Mouse (Mus musculus): ENCODE measurements around the gene Ddx5.
"Not testable (repeated sequence)": the region's sequence is repeated elsewhere in the genome, so short reads cannot be mapped to it uniquely, and the experiment has no call there.

Gene Ddx5

DNA sequence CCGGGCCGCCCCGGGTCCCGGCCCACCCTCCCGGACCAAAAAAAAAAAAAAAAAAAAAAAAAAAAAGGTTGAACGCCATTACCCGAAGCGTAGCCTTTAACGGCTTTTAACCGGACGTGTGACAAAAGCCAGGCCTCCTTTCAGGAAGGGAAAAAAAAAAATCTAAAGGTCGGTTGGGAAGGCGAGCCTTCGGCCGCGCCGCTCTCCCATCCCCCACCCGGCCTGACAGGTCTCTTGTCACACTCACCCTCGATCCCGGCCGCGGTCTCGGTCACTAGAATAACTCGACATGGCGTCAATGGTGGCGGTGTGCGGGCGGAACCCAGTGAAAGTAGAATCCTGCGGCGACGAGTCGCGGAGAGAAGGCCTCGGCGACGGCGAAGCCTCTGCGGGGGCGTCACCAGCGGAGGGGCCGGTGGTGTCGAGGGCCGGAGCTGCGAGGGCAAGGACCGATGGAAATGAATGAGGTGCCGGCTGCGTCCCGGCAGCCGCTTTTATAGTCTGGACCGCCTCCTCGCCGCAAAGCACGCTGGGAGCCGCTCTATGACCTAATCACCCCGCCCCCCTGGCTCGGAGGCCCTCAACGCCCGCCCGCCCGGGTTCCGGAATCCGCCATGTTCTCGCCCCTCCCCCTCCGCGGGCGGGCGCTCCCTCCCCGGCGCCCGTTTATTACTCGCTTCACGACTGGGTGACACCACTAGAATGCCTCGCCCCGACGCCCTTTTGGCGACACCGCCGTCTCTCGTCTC, 785 bp downstream of the Ddx5 start:
- peak; percentile 98 to 100 for DNase-seq

- peak; percentile 94 to 95 for DNase-seq
These were observed 1.6 kb downstream of the Ddx5 start for GRCm38 (mm10) chr11:106787131-106788025.

DNA sequence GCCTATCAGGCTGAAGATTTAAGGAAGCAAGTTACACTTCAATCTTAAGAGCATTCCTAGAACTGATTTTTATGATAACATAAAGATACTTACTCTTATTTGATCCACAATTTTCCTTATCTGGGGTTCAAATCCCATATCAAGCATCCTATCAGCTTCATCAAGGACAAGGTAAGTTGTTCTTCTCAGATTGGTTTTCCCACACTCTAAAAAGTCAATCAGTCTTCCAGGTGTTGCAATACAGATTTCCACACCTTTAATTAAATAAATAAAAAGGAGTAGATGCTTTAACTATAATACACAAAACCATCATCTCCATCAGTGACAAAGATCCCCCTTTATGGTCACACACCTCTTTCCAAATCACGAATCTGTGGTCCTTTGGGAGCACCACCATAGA, 3.9 kb downstream of the Ddx5 start:
- DNase-seq = no peak

- DNase-seq = no peak
These were observed 4.5 kb downstream of the Ddx5 start for GRCm38 (mm10) chr11:106784476-106784875.

DNA sequence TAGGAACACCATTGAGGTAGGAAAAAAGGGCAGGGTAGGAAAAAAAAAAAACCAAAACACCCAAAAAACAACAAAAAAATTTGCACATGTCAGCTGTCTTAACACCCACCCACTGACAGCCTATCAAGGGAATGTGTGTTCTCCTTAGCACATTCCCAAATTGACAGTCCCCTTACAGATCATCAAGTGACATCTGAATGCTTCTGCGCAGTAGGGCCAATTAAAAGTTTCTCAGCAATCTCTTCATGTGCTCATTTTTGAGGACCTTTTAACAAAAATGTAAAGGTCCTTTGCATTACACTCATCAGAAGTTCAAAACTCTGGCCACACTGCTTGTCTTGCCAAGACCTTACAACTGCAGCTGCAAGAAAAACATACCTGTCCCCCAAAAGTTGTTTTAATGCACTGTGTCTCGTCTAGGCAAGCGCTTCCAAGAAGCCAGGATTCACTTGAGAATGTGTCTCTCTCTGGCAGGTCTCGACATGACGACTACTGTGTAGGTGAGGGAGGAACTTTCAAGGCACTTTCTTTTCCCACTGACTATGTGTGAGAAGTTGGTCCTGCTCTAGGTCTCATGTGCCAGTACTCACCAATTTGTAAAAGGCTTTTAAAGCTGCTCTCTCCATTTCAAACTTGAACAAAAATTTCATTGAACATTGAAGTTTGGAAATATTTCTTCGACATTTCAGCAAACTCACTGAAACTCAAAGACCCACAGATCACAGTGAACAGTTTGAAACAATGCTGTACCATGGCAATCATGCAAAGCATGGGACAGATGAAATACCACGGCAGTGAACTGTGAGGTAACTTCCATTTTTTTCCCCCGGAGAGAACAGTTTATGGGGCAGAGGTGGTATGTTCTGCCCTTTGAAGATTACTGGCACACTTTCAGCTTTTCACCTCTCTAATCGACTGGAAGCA, 5.9 kb downstream of the Ddx5 start:
- DNase-seq = no peak

- not testable (repeated sequence) for DNase-seq
These were observed 6.7 kb downstream of the Ddx5 start for GRCm38 (mm10) chr11:106782271-106782670.

- no peak for DNase-seq
These were observed 8.3 kb downstream of the Ddx5 start for GRCm38 (mm10) chr11:106780590-106781220.

- no peak for DNase-seq
These were observed 8.9 kb downstream of the Ddx5 start for GRCm38 (mm10) chr11:106780089-106780425.

DNA sequence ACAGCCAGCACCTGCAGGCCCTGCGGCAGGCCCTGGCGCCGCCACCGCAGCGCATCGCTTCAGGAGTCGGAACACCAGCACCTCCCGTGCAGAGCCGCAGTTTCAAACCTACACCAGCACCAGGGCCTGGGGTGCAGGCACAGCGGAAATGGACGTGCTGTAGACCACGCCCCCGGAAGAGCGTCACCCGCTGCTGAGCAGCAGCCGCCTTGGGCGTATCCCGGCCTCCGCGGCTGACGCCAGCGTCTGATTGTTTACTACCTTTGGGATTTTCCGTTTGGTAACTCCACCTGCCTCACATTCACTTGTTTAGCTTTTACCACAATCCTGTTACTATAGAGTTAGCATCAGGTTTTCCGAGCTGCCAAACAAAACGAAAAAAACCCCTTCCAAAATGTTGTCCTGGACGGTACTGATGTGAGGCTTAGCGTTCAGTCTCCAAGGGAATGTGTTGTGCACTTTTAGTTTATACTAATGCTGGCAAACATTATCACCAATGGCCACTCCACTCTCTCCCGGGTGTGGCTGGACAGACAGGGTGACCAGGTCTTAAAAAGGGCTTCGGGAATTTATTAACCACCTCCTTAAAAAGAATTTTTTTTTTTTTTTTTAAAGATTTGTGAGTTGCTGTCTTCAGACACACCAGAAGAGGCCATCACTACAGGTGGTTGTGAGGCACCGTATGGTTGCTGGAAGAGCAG, 9.4 kb downstream of the Ddx5 start, which contains the start of gene Polg2:
Gene Polg2 (minus strand): TSS at position 150 of the 701 bp plus-strand sequence.
- peak; percentile 94 to 96 for DNase-seq

DNA sequence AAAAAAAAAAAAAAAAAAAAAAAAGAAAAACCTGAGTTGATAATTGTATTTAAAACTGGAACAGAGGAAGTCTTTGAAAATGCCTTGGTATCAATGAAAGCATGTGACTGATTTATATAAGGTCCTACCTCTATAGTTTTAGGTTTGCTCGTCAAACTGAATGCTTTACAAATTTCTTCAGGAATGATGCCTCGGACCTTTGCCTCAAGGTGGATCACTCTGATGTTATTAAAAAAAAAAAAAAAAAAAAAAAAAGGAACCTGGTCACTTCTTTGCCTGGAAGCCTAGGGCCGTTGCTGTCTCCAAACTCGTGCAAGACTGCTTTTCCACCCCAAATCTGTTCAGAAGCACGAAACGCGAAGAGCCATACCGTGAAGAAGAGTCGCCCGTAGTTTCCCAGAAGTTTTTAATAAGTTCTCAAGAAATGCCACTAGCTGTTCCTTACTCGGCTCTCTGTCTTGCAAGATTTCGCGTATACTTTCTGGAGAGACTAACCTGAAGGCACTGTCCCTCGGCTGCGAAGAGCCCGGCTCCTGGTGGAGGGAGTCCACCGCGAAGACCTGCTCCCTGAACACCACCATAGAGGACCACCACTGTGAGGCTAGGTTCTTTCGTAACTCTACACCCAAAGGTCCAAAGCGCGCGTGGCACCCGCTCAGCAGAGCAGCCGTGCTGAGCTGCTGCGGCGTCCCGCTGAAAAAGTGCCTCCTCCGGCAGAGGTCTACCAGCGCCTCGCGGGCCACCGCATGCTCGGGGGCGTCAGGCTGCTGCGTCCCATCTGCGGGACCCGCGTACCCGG, 10.2 kb downstream of the Ddx5 start:
- DNase-seq = no peak

GRCm38 (mm10) chr11:106778132-106778531, 10.9 kb downstream of the Ddx5 start:
- DNase-seq = no peak

DNA sequence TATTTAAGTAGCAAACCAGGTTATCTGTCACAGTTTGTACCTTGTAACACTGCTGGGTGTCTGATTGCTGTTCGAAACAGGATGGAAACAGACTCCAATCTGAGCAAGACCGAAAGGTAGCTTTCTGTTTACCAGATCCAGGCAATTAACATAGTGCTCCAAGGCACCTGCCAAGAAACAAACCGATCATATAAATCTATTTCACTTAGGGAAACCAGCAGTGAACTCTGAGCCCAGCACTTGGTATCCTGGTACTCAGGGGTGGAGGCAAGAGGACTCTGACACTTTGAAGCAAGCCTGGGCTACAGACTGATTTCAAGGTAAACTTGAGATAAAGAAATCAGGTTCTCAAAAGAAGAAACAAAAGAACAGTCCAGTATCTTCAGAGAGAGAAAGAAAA, 11.6 kb downstream of the Ddx5 start:
- peak; percentile 41 to 63 for DNase-seq

DNA sequence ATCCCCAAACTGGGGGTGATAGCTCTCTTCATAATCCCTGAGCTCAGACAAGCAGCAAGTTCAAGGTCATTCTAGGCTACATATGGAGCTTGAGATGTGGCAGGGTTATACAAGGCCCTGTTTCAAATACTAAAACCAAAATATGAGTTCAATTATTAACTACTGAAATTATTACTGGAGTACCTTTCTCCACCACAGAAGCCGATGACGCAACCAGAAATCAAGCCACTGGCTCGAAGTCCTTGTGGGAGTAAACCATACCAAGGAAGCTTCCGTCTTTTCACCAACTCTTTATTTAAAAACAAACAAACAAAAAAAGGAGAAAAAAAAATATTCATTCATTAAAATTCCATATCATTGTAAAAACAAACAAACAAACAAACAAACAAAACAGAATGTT, 12.0 kb downstream of the Ddx5 start:
- peak; percentile 64 to 66 for DNase-seq

- no peak for DNase-seq
These were observed 15.9 kb downstream of the Ddx5 start for GRCm38 (mm10) chr11:106773061-106773460.

- peak in 1 of 2 experiments; percentile 35 for DNase-seq
These were observed 18.6 kb downstream of the Ddx5 start for GRCm38 (mm10) chr11:106770195-106770974.

DNA sequence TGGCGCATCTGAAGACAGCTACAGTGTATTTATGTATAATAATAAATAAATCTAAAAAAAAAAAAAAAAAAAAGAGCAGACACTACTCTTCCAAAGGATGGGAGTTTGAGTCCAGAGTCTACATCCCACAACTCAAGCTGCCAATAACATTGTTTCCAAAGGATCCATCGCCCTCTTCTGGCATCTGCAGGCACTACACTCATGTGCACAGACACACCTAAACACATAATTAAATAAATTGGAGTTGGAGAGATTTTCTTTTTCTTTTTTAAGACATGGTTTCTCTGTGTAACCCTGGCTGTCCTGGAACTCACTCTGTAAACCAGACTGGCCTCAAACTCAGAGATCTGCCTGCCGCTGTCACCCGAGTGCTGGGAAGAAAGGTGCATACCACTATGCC, 21.5 kb downstream of the Ddx5 start:
- no peak for DNase-seq

DNA sequence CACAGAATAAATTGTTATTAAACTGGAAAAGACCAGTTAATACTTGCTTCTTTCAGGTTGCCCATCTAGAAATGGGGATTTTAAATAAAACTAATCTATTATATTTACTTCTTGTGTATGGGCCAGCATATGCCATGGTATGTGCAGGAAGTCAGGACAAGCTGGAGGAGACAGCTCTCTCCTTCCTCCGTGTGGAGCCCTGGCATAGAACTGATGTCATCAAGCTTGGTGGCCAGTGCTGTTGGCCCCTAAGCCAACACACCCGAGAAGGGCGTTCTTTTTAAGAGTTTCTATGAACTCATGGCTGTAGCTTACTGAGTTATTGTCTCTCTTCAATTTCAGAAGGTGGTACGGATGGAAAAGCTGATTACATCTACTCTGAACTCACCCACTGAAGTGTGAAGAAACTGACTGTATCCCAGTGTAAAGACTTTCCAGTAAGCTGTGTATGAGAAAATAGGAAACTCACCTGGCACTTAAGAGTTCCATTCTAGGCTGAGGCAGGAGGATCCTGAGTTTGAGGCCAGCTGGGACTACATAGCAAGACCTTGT, 22.3 kb downstream of the Ddx5 start:
- DNase-seq = no peak

- no peak for DNase-seq
These were observed 26.2 kb downstream of the Ddx5 start for GRCm38 (mm10) chr11:106762800-106763185.

GRCm38 (mm10) chr11:106762139-106762799, 26.7 kb downstream of the Ddx5 start:
- DNase-seq = peak; percentile 21 to 24
